Mouse (Mus musculus): ENCODE results near the gene Slc38a10.

The Slc38a10 gene

GRCm38 (mm10) chr11:120137625-120138004 is 13.5 kb downstream of the Slc38a10 start:
- no peak for DNase-seq (ENCODE audit: low spot score in 2 of 2)

DNA sequence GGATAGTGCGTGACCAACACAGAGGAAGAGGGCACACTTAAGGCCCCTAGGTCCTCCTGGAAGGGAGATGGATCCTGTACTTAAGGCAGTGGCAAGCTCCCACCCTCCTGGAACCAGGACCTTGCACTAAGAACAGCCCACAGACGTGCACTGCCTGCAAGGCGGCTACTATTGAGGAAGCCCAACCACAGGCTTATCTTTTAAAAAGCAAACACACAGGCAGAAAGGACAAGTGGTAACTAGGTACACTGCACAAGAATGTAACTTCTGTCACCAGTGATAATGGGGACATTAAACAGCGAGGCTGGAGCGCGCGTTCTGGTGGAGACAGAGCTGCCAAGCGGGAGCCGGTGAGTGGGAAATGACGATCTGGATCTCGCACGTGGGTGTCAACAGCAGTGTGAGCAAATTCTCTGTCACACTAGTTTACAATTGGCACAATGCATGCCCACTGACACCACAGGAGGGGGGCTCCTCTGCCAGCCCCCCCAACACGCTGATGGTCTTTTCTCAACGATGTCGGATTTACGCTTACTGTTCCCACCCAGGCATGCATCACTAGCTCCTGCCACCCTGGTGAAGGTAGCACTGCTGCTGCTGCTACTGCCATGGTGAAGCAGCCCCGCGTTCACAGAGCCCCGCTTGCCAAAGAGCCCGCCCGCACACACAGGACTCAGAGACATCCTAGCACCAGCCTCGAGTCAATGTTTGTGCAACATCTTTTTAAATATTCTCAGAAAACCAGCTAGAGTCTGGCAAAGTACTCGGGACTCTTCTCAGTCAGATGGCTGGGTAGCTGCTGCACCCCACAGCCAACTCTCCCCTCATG is 14.1 kb downstream of the Slc38a10 start:
- DNase-seq (ENCODE audit: low spot score in 2 of 2), result peak; percentile 79 to 83

DNA sequence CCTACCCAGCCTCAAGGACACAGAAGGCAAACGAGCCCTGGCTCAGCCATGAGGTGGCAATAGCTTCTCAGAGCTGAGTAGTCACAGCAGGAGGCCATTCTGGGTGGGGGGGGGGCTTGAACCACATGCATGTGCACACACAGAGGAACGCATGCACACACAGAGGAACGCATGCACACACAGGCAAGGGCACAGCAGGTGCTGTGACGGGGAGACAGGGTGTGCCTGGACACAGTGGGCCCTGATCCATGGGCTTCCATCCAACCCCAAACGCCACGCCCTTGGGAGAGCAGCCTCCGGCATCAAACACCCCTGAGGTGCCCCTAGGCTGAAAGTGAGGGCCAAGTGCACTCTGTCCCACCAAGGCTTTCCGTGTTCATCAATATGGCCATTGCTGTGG is 15.0 kb downstream of the Slc38a10 start:
- DNase-seq (ENCODE audit: low spot score in 2 of 2), result no peak

- DNase-seq (ENCODE audit: low spot score in 2 of 2), result no peak
Observed at GRCm38 (mm10) chr11:120134847-120135530, 16.2 kb downstream of the Slc38a10 start.

GRCm38 (mm10) chr11:120134148-120134547 is 17.0 kb downstream of the Slc38a10 start:
- no peak for DNase-seq (ENCODE audit: low spot score in 2 of 2)

DNA sequence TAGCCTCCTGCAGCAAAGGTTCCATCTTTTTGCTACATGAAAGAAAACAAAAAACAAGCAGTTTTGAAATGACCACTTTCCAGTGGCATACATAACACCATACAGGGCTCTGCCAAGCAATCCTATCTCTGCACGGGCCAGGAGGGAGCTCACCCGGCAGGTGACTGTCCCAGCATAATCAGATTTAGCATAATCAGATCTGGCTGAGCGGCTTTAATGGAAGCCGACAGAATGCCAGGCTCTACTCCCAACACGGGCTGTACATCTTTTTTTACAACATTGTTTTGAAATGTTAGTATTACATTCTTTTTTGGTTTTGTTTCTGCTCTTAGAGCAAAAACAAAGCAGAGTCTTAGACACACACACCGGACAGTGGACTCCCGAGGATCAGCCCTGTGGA is 21.9 kb downstream of the Slc38a10 start:
- no peak for DNase-seq (ENCODE audit: low spot score in 2 of 2)

GRCm38 (mm10) chr11:120126845-120127244 is 24.3 kb downstream of the Slc38a10 start:
- no peak for DNase-seq (ENCODE audit: low spot score in 2 of 2)

DNA sequence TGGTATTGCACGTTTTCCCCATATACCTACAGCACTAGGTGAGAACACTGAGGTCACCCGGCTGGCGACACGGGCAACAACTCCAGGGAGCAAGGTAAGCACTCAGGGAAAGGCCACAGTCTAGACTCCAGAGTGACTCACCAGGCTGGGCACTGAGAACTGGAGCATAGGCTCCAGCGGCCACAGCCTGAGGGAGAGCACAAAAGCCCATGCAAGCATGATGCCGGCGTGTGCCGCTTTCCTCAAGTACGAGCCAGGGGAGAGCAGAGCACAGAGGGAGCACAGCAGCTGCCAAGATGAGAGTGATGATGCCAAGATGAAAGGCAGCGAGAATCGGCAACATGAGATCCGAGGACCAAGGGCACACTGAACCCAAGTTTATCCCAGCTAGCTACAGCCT is 29.0 kb downstream of the Slc38a10 start:
- DNase-seq (ENCODE audit: low spot score in 2 of 2), result no peak

- DNase-seq (ENCODE audit: low spot score in 2 of 2), result peak; percentile 81
Observed at GRCm38 (mm10) chr11:120120642-120121420, 30.3 kb downstream of the Slc38a10 start.

DNA sequence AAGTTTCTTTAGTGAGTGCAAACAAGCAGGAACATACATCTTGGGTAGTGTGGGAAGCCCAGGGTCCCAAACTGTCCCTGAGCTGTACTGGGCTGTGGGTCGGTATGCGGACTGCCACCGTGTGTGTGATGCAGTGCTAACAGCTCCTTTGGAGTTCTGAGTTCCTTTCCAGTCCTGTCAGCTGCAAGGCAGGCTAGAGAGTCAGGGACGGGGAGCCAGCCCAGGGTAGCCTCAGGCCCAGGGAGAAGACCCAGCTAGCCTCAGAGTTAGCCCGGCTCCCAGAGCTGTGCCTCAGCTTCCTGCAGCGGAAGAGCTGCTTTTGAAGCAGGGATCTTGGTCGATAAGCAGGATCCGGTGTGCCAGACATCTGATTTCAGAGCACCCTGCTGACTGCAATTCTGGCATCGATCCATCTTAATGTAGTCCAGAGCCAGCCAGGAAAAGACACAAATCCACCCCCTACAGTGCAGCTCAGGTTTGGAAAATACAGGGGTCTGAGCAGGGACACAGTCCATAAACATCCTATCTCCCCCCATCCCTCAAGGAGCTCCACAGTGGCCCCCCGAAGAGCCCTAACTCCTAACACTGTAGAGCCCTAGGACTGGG is 31.1 kb downstream of the Slc38a10 start:
- DNase-seq (ENCODE audit: low spot score in 2 of 2), result no peak

DNA sequence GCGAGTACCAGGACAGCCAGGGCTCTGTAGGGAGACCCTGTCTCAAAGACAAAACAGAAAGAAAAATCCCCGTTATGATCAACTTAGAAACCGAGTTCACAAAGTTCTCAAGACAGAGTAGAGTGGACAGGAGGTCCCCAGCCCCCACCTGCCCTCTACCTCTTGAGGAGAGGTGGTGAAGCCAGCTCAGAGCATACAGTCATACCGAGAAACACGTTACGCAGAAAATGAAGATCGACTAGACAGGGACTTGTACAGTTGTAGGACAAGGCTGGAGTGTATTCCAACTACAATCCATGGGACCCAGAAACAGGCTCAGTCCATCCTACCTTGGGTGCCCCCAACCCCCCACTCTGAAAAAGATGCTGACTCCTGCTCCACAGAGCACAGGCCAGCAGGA is 32.0 kb downstream of the Slc38a10 start:
- DNase-seq (ENCODE audit: low spot score in 2 of 2), result no peak

GRCm38 (mm10) chr11:120117626-120118025 is 33.5 kb downstream of the Slc38a10 start:
- DNase-seq (ENCODE audit: low spot score in 2 of 2), result no peak

GRCm38 (mm10) chr11:120114488-120115215 is 36.5 kb downstream of the Slc38a10 start:
- DNase-seq (ENCODE audit: low spot score in 2 of 2), result no peak

DNA sequence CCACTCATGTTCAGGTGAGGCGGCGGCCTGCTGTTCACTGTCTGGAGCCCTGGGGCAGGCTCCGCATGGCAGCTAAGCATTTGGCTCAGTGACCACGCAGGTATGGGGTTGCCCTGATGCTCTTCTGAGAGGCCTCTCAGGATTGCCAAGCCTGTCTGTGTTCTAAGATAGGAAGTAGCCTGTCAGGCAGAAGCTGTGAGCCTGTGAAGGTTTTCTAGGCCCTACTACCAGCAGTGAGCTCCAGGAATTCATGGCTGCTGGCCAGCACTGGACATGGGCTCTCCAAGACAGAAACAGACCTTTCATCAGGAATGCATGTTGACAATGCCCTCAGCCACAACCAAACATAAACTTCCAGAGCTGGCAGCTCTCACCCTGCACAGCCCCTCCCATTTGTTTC is 39.0 kb downstream of the Slc38a10 start:
- DNase-seq (ENCODE audit: low spot score in 2 of 2), result no peak

GRCm38 (mm10) chr11:120111033-120111432 is 40.1 kb downstream of the Slc38a10 start:
- peak; percentile 40 to 47 for DNase-seq (ENCODE audit: low spot score in 2 of 2)

DNA sequence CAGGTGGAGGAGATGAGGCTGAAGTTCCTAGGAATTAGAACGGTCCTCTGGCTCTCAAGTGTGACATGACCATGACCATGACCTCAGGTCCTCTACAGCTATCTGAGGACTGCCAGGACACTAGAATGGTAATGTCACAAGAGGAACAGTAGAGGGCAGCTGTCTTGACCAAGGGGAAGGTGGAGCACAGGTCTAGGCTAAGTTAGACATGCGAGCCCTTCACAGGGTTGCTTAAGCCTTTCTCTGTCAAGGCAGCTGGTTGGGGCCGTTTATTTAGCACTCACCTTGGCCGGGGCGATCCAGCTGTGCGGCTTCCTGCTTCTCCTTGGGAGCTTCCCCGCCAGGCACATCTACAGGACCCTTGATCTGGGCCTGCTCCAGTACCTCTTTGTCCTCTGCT is 40.6 kb downstream of the Slc38a10 start:
- no peak for DNase-seq (ENCODE audit: low spot score in 2 of 2)

GRCm38 (mm10) chr11:120109558-120110210 is 41.5 kb downstream of the Slc38a10 start:
- DNase-seq (ENCODE audit: low spot score in 2 of 2), result no peak

- no peak for DNase-seq (ENCODE audit: low spot score in 2 of 2)
Observed at GRCm38 (mm10) chr11:120107796-120108195, 43.4 kb downstream of the Slc38a10 start.

DNA sequence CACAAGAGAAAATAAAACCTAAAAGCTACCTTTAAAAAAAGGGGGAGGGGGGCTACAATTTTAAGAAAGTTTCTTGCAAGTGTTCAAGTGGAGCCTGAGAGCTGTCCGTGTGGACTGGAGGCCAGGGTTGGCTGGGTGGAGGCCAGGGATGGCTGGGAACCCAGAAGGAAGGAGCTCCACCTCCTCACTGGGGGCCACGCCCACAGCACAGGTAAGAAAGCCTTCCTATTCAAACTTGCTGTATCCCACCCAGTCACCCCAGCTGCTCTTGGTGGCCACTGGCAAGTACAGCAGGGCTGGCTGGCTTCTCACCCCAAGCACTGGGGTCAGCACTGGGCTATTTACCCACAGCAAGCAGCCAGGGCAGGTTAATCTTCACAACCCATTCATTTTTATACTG is 44.1 kb downstream of the Slc38a10 start:
- no peak for DNase-seq (ENCODE audit: low spot score in 2 of 2)

GRCm38 (mm10) chr11:120103431-120103997 is 47.6 kb downstream of the Slc38a10 start:
- no peak for DNase-seq (ENCODE audit: low spot score in 2 of 2)
